28 mouse cellular contexts compared by ENCODE assay signal in the genomic region with DNA sequence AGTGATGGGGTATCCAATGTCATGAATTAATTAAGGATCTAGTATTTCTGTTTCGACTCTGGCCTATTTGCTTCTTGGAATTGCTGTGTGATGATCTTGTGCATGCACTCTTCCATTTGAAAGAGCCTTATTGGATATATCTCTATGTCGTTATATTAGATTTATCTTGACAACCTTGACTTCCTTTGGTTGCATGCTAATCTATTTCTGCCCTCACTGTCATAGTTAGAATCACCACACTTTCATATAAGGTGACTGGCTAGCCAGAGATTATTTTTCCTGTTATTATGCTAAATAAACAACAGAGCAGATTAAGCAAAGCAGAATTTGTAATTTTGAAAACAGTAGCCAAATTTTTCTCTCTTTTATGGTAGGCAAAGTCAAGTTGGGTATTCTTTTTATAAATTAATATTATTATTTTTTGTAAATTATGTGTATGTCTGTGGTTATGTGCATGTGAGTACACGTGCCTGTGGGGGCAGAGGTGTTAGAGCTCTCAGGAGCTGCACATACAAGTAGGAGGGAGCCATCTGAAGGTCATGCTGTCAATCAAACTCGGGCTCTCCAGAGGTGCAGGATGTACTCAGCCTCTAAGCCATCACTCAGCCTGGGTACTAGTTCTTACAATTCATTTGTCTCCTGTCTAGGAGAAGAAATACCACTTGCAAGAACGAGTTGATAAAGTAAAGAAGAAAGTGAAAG. TPM values are rescaled to one million over a fixed set of nuclear protein-coding genes. Genes with fewer than 3 reads are reported as not detected.
A peak's percentile ranks its signal among the peaks of the same experiment; 100 is the strongest.
DNase-seq lines count a peak whose midpoint lies in the region; ATAC-seq and TF ChIP-seq lines count a peak whose summit lies in the region.
"Had no signal": no experiment of that assay in that cellular context is flagged by ENCODE, and none has a peak within 500 bp of the region (broad histone marks: within the 10 kb centered on the region; RNA-seq: fewer than 3 reads in every experiment).

No protein-coding gene starts in this region.

- TF ChIP-seq RAD21 in MEL (IDR thresholded peaks at IDR 0.05; ENCODE audit: low read depth, low read length), result no peak

- no peaks in the 10 kb centered on the region for H3K27me3 ChIP-seq in MEL (ENCODE audit: control insufficient read depth in 1 of 2, insufficient read depth in 2 of 2, low read length in 2 of 2)
- no peaks in the 10 kb centered on the region for H3K27me3 ChIP-seq in forebrain, embryonic 10.5 days (ENCODE audit: poor library complexity, severe bottlenecking)
- H3K27me3 ChIP-seq in intestine, postnatal 0 days (replicated peaks; ENCODE audit: control insufficient read depth, insufficient read depth, low read length), result no peaks in the 10 kb centered on the region
- H3K27me3 ChIP-seq: CH12.LX; embryonic facial prominence, embryonic 12.5 days; forebrain, embryonic 12.5 days had no signal

- H3K79me2 ChIP-seq in MEL (ENCODE audit: control insufficient read depth, insufficient read depth, low read length, poor library complexity), result no peaks in the 10 kb centered on the region

- TF ChIP-seq POLR2A in MEL (IDR thresholded peaks at IDR 0.05; ENCODE audit: control insufficient read depth in 1 of 2, insufficient read depth in 1 of 2, low read depth in 1 of 2, low read length in 2 of 2, poor library complexity in 1 of 2), result no peak

- H3K4me1 ChIP-seq in MEL (ENCODE audit: control insufficient read depth in 1 of 2, insufficient read depth in 2 of 2, low read length in 2 of 2), result peaks cover 9 to 13% of the 10 kb centered on the region in 2 experiments
- H3K4me1 ChIP-seq in forebrain, embryonic 10.5 days, result peaks cover 9% of the 10 kb centered on the region
- no peaks in the 10 kb centered on the region for H3K4me1 ChIP-seq in intestine, postnatal 0 days (replicated peaks; ENCODE audit: control insufficient read depth, insufficient read depth, low read length)
- H3K4me1 ChIP-seq: embryonic facial prominence, embryonic 12.5 days; forebrain, embryonic 12.5 days had no signal

- peak; percentile 59 to 85; a peak in 3 of 4 replicates for TF ChIP-seq EP300 in MEL (IDR thresholded peaks at IDR 0.05; ENCODE audit: low read depth in 1 of 2, low read length in 2 of 2)

- TF ChIP-seq CTCF in MEL (IDR thresholded peaks at IDR 0.05 in 2 of 3, conservative IDR thresholded peaks at IDR 0.05 in 1 of 3; ENCODE audit: control insufficient read depth in 1 of 3, insufficient read depth in 1 of 3, low read depth in 2 of 3, low read length in 3 of 3, poor library complexity in 1 of 3, severe bottlenecking in 1 of 3), result no peak
- no peak for TF ChIP-seq CTCF in intestine, postnatal 0 days (IDR thresholded peaks at IDR 0.05; ENCODE audit: low read depth)

- H3K9me3 ChIP-seq in MEL (replicated peaks; ENCODE audit: insufficient read depth, low read length), result no peaks in the 10 kb centered on the region
- H3K9me3 ChIP-seq in forebrain, embryonic 10.5 days, result no peaks in the 10 kb centered on the region
- H3K9me3 ChIP-seq in intestine, postnatal 0 days (ENCODE audit: control insufficient read depth), result no peaks in the 10 kb centered on the region
- H3K9me3 ChIP-seq: embryonic facial prominence, embryonic 10.5 days; embryonic facial prominence, embryonic 12.5 days; forebrain, embryonic 12.5 days; G1E had no signal

- WGBS in forebrain, embryonic 10.5 days, result 84% methylated on average over 5 of the region's 5 CpGs
- 74% methylated on average over 5 of the region's 5 CpGs for WGBS in intestine, postnatal 0 days

- peak overlapping the region; percentile 41; the same call in 1 of the 2 replicates for H3K27ac ChIP-seq in MEL (ENCODE audit: control insufficient read depth, low read depth, low read length)
- no peak overlapping the region for H3K27ac ChIP-seq in forebrain, embryonic 10.5 days
- no peak overlapping the region for H3K27ac ChIP-seq in intestine, postnatal 0 days (ENCODE audit: low read depth, low read length)
- H3K27ac ChIP-seq: embryonic facial prominence, embryonic 10.5 days; embryonic facial prominence, embryonic 12.5 days; forebrain, embryonic 12.5 days had no signal

- peak; percentile 43 for ATAC-seq in common myeloid progenitor, adult 5-6 weeks (replicated peaks; ENCODE audit: low read depth, poor library complexity, severe bottlenecking)
- 0 out of 2 replicates have a peak, but pooled peaks have one; percentile 25 for ATAC-seq in megakaryocyte-erythroid progenitor cell, adult 5-6 weeks (replicated peaks; ENCODE audit: low FRiP score, low TSS enrichment, poor library complexity, severe bottlenecking)
- ATAC-seq in intestine, postnatal 0 days, result no peak
- ATAC-seq: CD4-positive, CD25-positive, alpha-beta regulatory T cell, adult 4 months; forebrain, embryonic 14.5 days; forebrain, embryonic 16.5 days had no signal

- H3K36me3 ChIP-seq in MEL (ENCODE audit: control insufficient read depth in 1 of 2, insufficient read depth in 2 of 2, low read length in 2 of 2), result peaks cover 10 to 17% of the 10 kb centered on the region in 2 experiments
- peaks cover 73% of the 10 kb centered on the region for H3K36me3 ChIP-seq in forebrain, embryonic 10.5 days (replicated peaks)
- peaks cover 56% of the 10 kb centered on the region for H3K36me3 ChIP-seq in intestine, postnatal 0 days (ENCODE audit: control insufficient read depth, insufficient read depth)

- H3K9ac ChIP-seq in MEL (ENCODE audit: control insufficient read depth, low read depth, low read length, poor library complexity, severe bottlenecking), result no peak overlapping the region
- no peak overlapping the region for H3K9ac ChIP-seq in intestine, postnatal 0 days (ENCODE audit: low read depth, low read length)
- H3K9ac ChIP-seq: embryonic facial prominence, embryonic 12.5 days; forebrain, embryonic 12.5 days had no signal

- no peak overlapping the region for H3K4me3 ChIP-seq in MEL (ENCODE audit: control insufficient read depth in 1 of 2, insufficient read depth in 1 of 2, low read depth in 2 of 2, low read length in 2 of 2)
- H3K4me3 ChIP-seq in forebrain, embryonic 10.5 days, result no peak overlapping the region
- H3K4me3 ChIP-seq in intestine, postnatal 0 days (ENCODE audit: low read depth, low read length), result no peak overlapping the region
- H3K4me3 ChIP-seq: embryonic facial prominence, embryonic 10.5 days; embryonic facial prominence, embryonic 12.5 days; forebrain, embryonic 12.5 days had no signal

- DNase-seq in 416B (ENCODE audit: low read depth), result peak; percentile 80
- peak; percentile 37 for DNase-seq in MEL (ENCODE audit: low read depth, low spot score)
- no peak for DNase-seq in forebrain, embryonic 10.5 days (ENCODE audit: extremely low spot score, low spot score)
- no peak for DNase-seq in heart, postnatal 4 days
- DNase-seq: adrenal gland, adult 2 months; adrenal gland, postnatal 10 days; adrenal gland, postnatal 36 days; B cell, adult 2 months; cerebellum, adult 11 months; cerebellum, adult 18-20 months; cerebellum, adult 8-10 months; cerebellum, adult 9-11 months; cerebellum, postnatal 14 days; cerebellum, postnatal 36 days had no signal

- H3K4me2 ChIP-seq in intestine, postnatal 0 days (replicated peaks; ENCODE audit: low read depth), result no peak overlapping the region
- H3K4me2 ChIP-seq: embryonic facial prominence, embryonic 12.5 days; forebrain, embryonic 12.5 days had no signal

RNA-seq across cellular contexts. Expression of a gene that starts 18.1 kb away (rescaled TPM):
- 3.3 and 4.6 TPM in 2 replicates for total RNA-seq in MEL (2012; rRNA removed)
- polyA plus RNA-seq in MEL (2012; ENCODE audit: insufficient read depth in 1 of 2, insufficient read length in 2 of 2, low read depth in 1 of 2, low replicate concordance in 2 of 2, missing spikeins in 1 of 2), result 10 to 100 TPM in 1 of 2 experiments, not detected in 1; 14.5 TPM
- total RNA-seq in common myeloid progenitor, adult 5-6 weeks (2017), result 0.92 TPM in 1 of 2 replicates, not detected in the other
- total RNA-seq in megakaryocyte-erythroid progenitor cell, adult 5-6 weeks (2014; fragmentation: Nextera tagmentation), result 2.7 TPM in 1 of 2 replicates, not detected in the other
- 0.53 and 1.3 TPM in 2 replicates for total RNA-seq in megakaryocyte-erythroid progenitor cell, adult 5-6 weeks (2017)
- polyA plus RNA-seq in forebrain, embryonic 10.5 days (2016; fragmentation: Nextera tagmentation; extraction: Ambion mirVana), result 0.28 and 0.37 TPM in 2 replicates
- polyA plus RNA-seq in intestine, postnatal 0 days (2015; fragmentation: Nextera tagmentation; extraction: Ambion mirVana), result 292 and 346 TPM in 2 replicates
- total RNA-seq in heart, postnatal 4 days (2021), result 1 to 10 TPM; 4.2 to 5.5 TPM
- total RNA-seq: adrenal gland, postnatal 10 days had no signal
- polyA plus RNA-seq: CD4-positive, CD25-positive, alpha-beta regulatory T cell, adult 4 months; frontal cortex, adult 2 months; G1E had no signal

RNA-seq across cellular contexts. Expression of a gene that starts 26.5 kb away (rescaled TPM):
- total RNA-seq in MEL (2012; rRNA removed), result 0.58 TPM in 1 of 2 replicates, not detected in the other
- 1 to 10 TPM in 1 of 2 experiments, not detected in 1; 1.4 TPM for polyA plus RNA-seq in MEL (2012; ENCODE audit: insufficient read depth in 1 of 2, insufficient read length in 2 of 2, low read depth in 1 of 2, low replicate concordance in 2 of 2, missing spikeins in 1 of 2)
- total RNA-seq in common myeloid progenitor, adult 5-6 weeks (2017), result not detected in 2 replicates
- total RNA-seq in megakaryocyte-erythroid progenitor cell, adult 5-6 weeks (2014; fragmentation: Nextera tagmentation), result 1.2 TPM in 1 of 2 replicates, not detected in the other
- total RNA-seq in megakaryocyte-erythroid progenitor cell, adult 5-6 weeks (2017), result not detected in 2 replicates
- polyA plus RNA-seq in forebrain, embryonic 10.5 days (2016; fragmentation: Nextera tagmentation; extraction: Ambion mirVana), result not detected in 2 replicates
- 3.8 and 4.7 TPM in 2 replicates for polyA plus RNA-seq in intestine, postnatal 0 days (2015; fragmentation: Nextera tagmentation; extraction: Ambion mirVana)
- under 1 TPM in 1 of 2 experiments, not detected in 1; 0.24 TPM for total RNA-seq in heart, postnatal 4 days (2021)
- total RNA-seq: adrenal gland, adult 2 months; adrenal gland, postnatal 10 days; adrenal gland, postnatal 36 days; CH12.LX; G1E had no signal
- polyA plus RNA-seq: adrenal gland, adult 2 months; CD4-positive, CD25-positive, alpha-beta regulatory T cell, adult 4 months; cortical plate, adult 2 months; embryonic facial prominence, embryonic 10.5 days; embryonic facial prominence, embryonic 12.5 days; embryonic facial prominence, embryonic 14.5 days; forebrain, embryonic 12.5 days; forebrain, embryonic 14.5 days; forebrain, embryonic 16.5 days; frontal cortex, adult 2 months; G1E had no signal

RNA-seq across cellular contexts. Expression of a gene that starts 38.8 kb away (rescaled TPM):
- 32.3 and 36.9 TPM in 2 replicates for total RNA-seq in MEL (2012; rRNA removed)
- polyA plus RNA-seq in MEL (2012; ENCODE audit: insufficient read depth in 1 of 2, insufficient read length in 2 of 2, low read depth in 1 of 2, low replicate concordance in 2 of 2, missing spikeins in 1 of 2), result 10 to 100 TPM in 1 of 2 experiments, not detected in 1; 53.7 TPM
- total RNA-seq in common myeloid progenitor, adult 5-6 weeks (2017), result 76.7 and 81.5 TPM in 2 replicates
- 68.8 and 73.7 TPM in 2 replicates for total RNA-seq in megakaryocyte-erythroid progenitor cell, adult 5-6 weeks (2014; fragmentation: Nextera tagmentation)
- 69.0 and 78.2 TPM in 2 replicates for total RNA-seq in megakaryocyte-erythroid progenitor cell, adult 5-6 weeks (2017)
- 41.7 and 41.9 TPM in 2 replicates for polyA plus RNA-seq in forebrain, embryonic 10.5 days (2016; fragmentation: Nextera tagmentation; extraction: Ambion mirVana)
- 114 and 120 TPM in 2 replicates for polyA plus RNA-seq in intestine, postnatal 0 days (2015; fragmentation: Nextera tagmentation; extraction: Ambion mirVana)
- 10 to 100 TPM; 90.4 to 97.4 TPM for total RNA-seq in heart, postnatal 4 days (2021)

RNA-seq across cellular contexts. Expression of a gene that starts 50.1 kb away (rescaled TPM):
- total RNA-seq in MEL (2012; rRNA removed), result 13.0 and 14.7 TPM in 2 replicates
- polyA plus RNA-seq in MEL (2012; ENCODE audit: insufficient read depth in 1 of 2, insufficient read length in 2 of 2, low read depth in 1 of 2, low replicate concordance in 2 of 2, missing spikeins in 1 of 2), result 100 to 1,000 TPM in 1 of 2 experiments, 10 to 100 TPM in 1; 23.7 to 239 TPM
- total RNA-seq in common myeloid progenitor, adult 5-6 weeks (2017), result 39.3 and 43.9 TPM in 2 replicates
- 7.1 and 11.1 TPM in 2 replicates for total RNA-seq in megakaryocyte-erythroid progenitor cell, adult 5-6 weeks (2014; fragmentation: Nextera tagmentation)
- total RNA-seq in megakaryocyte-erythroid progenitor cell, adult 5-6 weeks (2017), result 14.3 and 17.2 TPM in 2 replicates
- 39.0 and 39.2 TPM in 2 replicates for polyA plus RNA-seq in forebrain, embryonic 10.5 days (2016; fragmentation: Nextera tagmentation; extraction: Ambion mirVana)
- polyA plus RNA-seq in intestine, postnatal 0 days (2015; fragmentation: Nextera tagmentation; extraction: Ambion mirVana), result 29.4 and 30.2 TPM in 2 replicates
- total RNA-seq in heart, postnatal 4 days (2021), result 1 to 10 TPM; 8.0 to 8.7 TPM
- total RNA-seq: CH12.LX had no signal

Comparison
In these comparisons a context has a peak if more than half of its experiments do, and no peak if none do; other contexts are left out.
1. DNase-seq: peak in 416B (single experiment) and MEL (single experiment); none in forebrain, embryonic 10.5 days (single experiment) and heart, postnatal 4 days (single experiment).